Mouse (Mus musculus): ENCODE data around the gene Camta1. TPM values are rescaled to one million over a fixed set of nuclear protein-coding genes. Genes with fewer than 3 reads are reported as not detected.

Gene Camta1
- total RNA-seq, 1 experiment, result 9.3 TPM

GRCm38 (mm10) chr4:151780511-151780910 is 81.2 kb downstream of the Camta1 start:
- no peak for DNase-seq (ENCODE audit: low read depth, low spot score)
- Histone ChIP-seq H3K27ac (ENCODE audit: insufficient read depth, low read depth, low read length, poor library complexity, severe bottlenecking) (no peak overlapping the region), H3K4me1 (ENCODE audit: control insufficient read depth in 2 of 2, insufficient read depth in 2 of 2, low read length in 2 of 2, poor library complexity in 1 of 2) (no peaks in the 10 kb centered on the region; a peak in 1 of 4 replicates), H3K4me3 (ENCODE audit: insufficient read depth in 1 of 2, low read depth in 1 of 2, low read length in 2 of 2, poor library complexity in 1 of 2, severe bottlenecking in 1 of 2) (no peak overlapping the region), H3K9ac (ENCODE audit: insufficient read depth, low read depth, low read length, poor library complexity, severe bottlenecking) (no peak overlapping the region), H3K9me3 (ENCODE audit: control insufficient read depth, insufficient read depth, low read depth, low read length) (no peaks in the 10 kb centered on the region), H3K36me3 (ENCODE audit: control insufficient read depth, insufficient read depth, low read length, poor library complexity, severe bottlenecking) (peaks cover 3% of the 10 kb centered on the region; the same call in 1 of the 2 replicates)
- in situ Hi-C loops (cut with MboI; ENCODE audit: low sequenced_read_pairs in 2 of 2, unreplicated experiment in 2 of 2), result no loop called here
- TF ChIP-seq ZNF384 (IDR thresholded peaks at IDR 0.05; ENCODE audit: low read depth, low read length), result no peak

- H3K4me3 ChIP-seq (ENCODE audit: insufficient read depth in 1 of 2, low read depth in 1 of 2, low read length in 2 of 2, poor library complexity in 1 of 2, severe bottlenecking in 1 of 2), result no peak overlapping the region
- no peak for DNase-seq (ENCODE audit: low read depth, low spot score)
- no peak for TF ChIP-seq ZC3H11A (IDR thresholded peaks at IDR 0.05; ENCODE audit: borderline replicate concordance, low read depth, low read length)
- no peak for TF ChIP-seq HCFC1 (IDR thresholded peaks at IDR 0.05; ENCODE audit: borderline replicate concordance, insufficient read depth, low read length)
- TF ChIP-seq CHD2 (IDR thresholded peaks at IDR 0.05; ENCODE audit: low read depth, low read length), result no peak
- H3K4me1 ChIP-seq (ENCODE audit: control insufficient read depth in 2 of 2, insufficient read depth in 2 of 2, low read length in 2 of 2, poor library complexity in 1 of 2), result no peaks in the 10 kb centered on the region; a peak in 1 of 4 replicates
- H3K36me3 ChIP-seq (ENCODE audit: control insufficient read depth, insufficient read depth, low read length, poor library complexity, severe bottlenecking), result peaks cover 3% of the 10 kb centered on the region; the same call in 1 of the 2 replicates
- in situ Hi-C loops (cut with MboI; ENCODE audit: low sequenced_read_pairs in 2 of 2, unreplicated experiment in 2 of 2), result no loop called here
- no peaks in the 10 kb centered on the region for H3K9me3 ChIP-seq (ENCODE audit: control insufficient read depth, insufficient read depth, low read depth, low read length)
- H3K27ac ChIP-seq (ENCODE audit: insufficient read depth, low read depth, low read length, poor library complexity, severe bottlenecking), result no peak overlapping the region
- no peak overlapping the region for H3K9ac ChIP-seq (ENCODE audit: insufficient read depth, low read depth, low read length, poor library complexity, severe bottlenecking)
These were observed 81.7 kb downstream of the Camta1 start for GRCm38 (mm10) chr4:151779962-151780459.

GRCm38 (mm10) chr4:151778511-151778910 is 83.2 kb downstream of the Camta1 start:
- no peak overlapping the region for H3K27ac ChIP-seq (ENCODE audit: insufficient read depth, low read depth, low read length, poor library complexity, severe bottlenecking)
- H3K9ac ChIP-seq (ENCODE audit: insufficient read depth, low read depth, low read length, poor library complexity, severe bottlenecking), result no peak overlapping the region
- peaks cover 3% of the 10 kb centered on the region; the same call in 1 of the 2 replicates for H3K36me3 ChIP-seq (ENCODE audit: control insufficient read depth, insufficient read depth, low read length, poor library complexity, severe bottlenecking)
- DNase-seq (ENCODE audit: low read depth, low spot score), result no peak
- in situ Hi-C loops (cut with MboI; ENCODE audit: low sequenced_read_pairs in 2 of 2, unreplicated experiment in 2 of 2), result no loop called here
- H3K4me3 ChIP-seq (ENCODE audit: insufficient read depth in 1 of 2, low read depth in 1 of 2, low read length in 2 of 2, poor library complexity in 1 of 2, severe bottlenecking in 1 of 2), result no peak overlapping the region
- H3K4me1 ChIP-seq (ENCODE audit: control insufficient read depth in 2 of 2, insufficient read depth in 2 of 2, low read length in 2 of 2, poor library complexity in 1 of 2), result no peaks in the 10 kb centered on the region; a peak in 1 of 4 replicates
- TF ChIP-seq ZNF384 (IDR thresholded peaks at IDR 0.05; ENCODE audit: low read depth, low read length), result no peak
- TF ChIP-seq ZC3H11A (IDR thresholded peaks at IDR 0.05; ENCODE audit: borderline replicate concordance, low read depth, low read length), result no peak
- TF ChIP-seq HCFC1 (IDR thresholded peaks at IDR 0.05; ENCODE audit: borderline replicate concordance, insufficient read depth, low read length), result no peak
- no peak for TF ChIP-seq CHD2 (IDR thresholded peaks at IDR 0.05; ENCODE audit: low read depth, low read length)
- TF ChIP-seq MAFK (IDR thresholded peaks at IDR 0.05; ENCODE audit: insufficient read depth, low read depth, low read length), result no peak
- no peaks in the 10 kb centered on the region for H3K9me3 ChIP-seq (ENCODE audit: control insufficient read depth, insufficient read depth, low read depth, low read length)

GRCm38 (mm10) chr4:151777451-151777850 is 84.2 kb downstream of the Camta1 start:
- no peak overlapping the region for H3K27ac ChIP-seq (ENCODE audit: insufficient read depth, low read depth, low read length, poor library complexity, severe bottlenecking)
- no peak overlapping the region for H3K4me3 ChIP-seq (ENCODE audit: insufficient read depth in 1 of 2, low read depth in 1 of 2, low read length in 2 of 2, poor library complexity in 1 of 2, severe bottlenecking in 1 of 2)
- H3K9ac ChIP-seq (ENCODE audit: insufficient read depth, low read depth, low read length, poor library complexity, severe bottlenecking), result no peak overlapping the region
- in situ Hi-C loops (cut with MboI; ENCODE audit: low sequenced_read_pairs in 2 of 2, unreplicated experiment in 2 of 2), result no loop called here
- peaks cover 3% of the 10 kb centered on the region; the same call in 1 of the 2 replicates for H3K36me3 ChIP-seq (ENCODE audit: control insufficient read depth, insufficient read depth, low read length, poor library complexity, severe bottlenecking)
- H3K4me1 ChIP-seq (ENCODE audit: control insufficient read depth in 2 of 2, insufficient read depth in 2 of 2, low read length in 2 of 2, poor library complexity in 1 of 2), result no peaks in the 10 kb centered on the region; a peak in 1 of 4 replicates
- TF ChIP-seq CHD2 (IDR thresholded peaks at IDR 0.05; ENCODE audit: low read depth, low read length) (no peak), HCFC1 (IDR thresholded peaks at IDR 0.05; ENCODE audit: borderline replicate concordance, insufficient read depth, low read length) (no peak), MAFK (IDR thresholded peaks at IDR 0.05; ENCODE audit: insufficient read depth, low read depth, low read length) (no peak), ZC3H11A (IDR thresholded peaks at IDR 0.05; ENCODE audit: borderline replicate concordance, low read depth, low read length) (no peak), ZNF384 (IDR thresholded peaks at IDR 0.05; ENCODE audit: low read depth, low read length) (no peak)
- DNase-seq (ENCODE audit: low read depth, low spot score), result no peak
- no peaks in the 10 kb centered on the region for H3K9me3 ChIP-seq (ENCODE audit: control insufficient read depth, insufficient read depth, low read depth, low read length)

GRCm38 (mm10) chr4:151775441-151775840 is 86.2 kb downstream of the Camta1 start:
- Histone ChIP-seq H3K27ac (ENCODE audit: insufficient read depth, low read depth, low read length, poor library complexity, severe bottlenecking) (no peak overlapping the region), H3K9me3 (ENCODE audit: control insufficient read depth, insufficient read depth, low read depth, low read length) (no peaks in the 10 kb centered on the region), H3K9ac (ENCODE audit: insufficient read depth, low read depth, low read length, poor library complexity, severe bottlenecking) (no peak overlapping the region), H3K4me1 (ENCODE audit: control insufficient read depth in 2 of 2, insufficient read depth in 2 of 2, low read length in 2 of 2, poor library complexity in 1 of 2) (no peaks in the 10 kb centered on the region), H3K36me3 (ENCODE audit: control insufficient read depth, insufficient read depth, low read length, poor library complexity, severe bottlenecking) (no peaks in the 10 kb centered on the region), H3K4me3 (ENCODE audit: insufficient read depth in 1 of 2, low read depth in 1 of 2, low read length in 2 of 2, poor library complexity in 1 of 2, severe bottlenecking in 1 of 2) (no peak overlapping the region)
- DNase-seq (ENCODE audit: low read depth, low spot score), result no peak
- TF ChIP-seq HCFC1 (IDR thresholded peaks at IDR 0.05; ENCODE audit: borderline replicate concordance, insufficient read depth, low read length) (no peak), ZNF384 (IDR thresholded peaks at IDR 0.05; ENCODE audit: low read depth, low read length) (no peak), ZC3H11A (IDR thresholded peaks at IDR 0.05; ENCODE audit: borderline replicate concordance, low read depth, low read length) (no peak), MAFK (IDR thresholded peaks at IDR 0.05; ENCODE audit: insufficient read depth, low read depth, low read length) (no peak), CHD2 (IDR thresholded peaks at IDR 0.05; ENCODE audit: low read depth, low read length) (no peak)
- in situ Hi-C loops (cut with MboI; ENCODE audit: low sequenced_read_pairs in 2 of 2, unreplicated experiment in 2 of 2), result no loop called here

All from ES-E14 (cell line).